Mouse (Mus musculus) hindbrain, embryonic 15.5 days (tissue): Measurements from ENCODE around the gene Gm5580. TPM values are rescaled to one million over a fixed set of nuclear protein-coding genes. Genes with fewer than 3 reads are reported as not detected.
"Not testable (repeated sequence)": the region's sequence is repeated elsewhere in the genome, so short reads cannot be mapped to it uniquely, and the experiment has no call there.

Experiments
- ATAC-seq: fragments of 200-750 bp; cut with Nextera tagmentation; 2 replicates; pipeline ENCODE4 v1.8.0; 2017; ENCODE audit warnings: low read depth, moderate number of reproducible peaks, moderate TSS enrichment; ENCODE audit not compliant: low FRiP score
- H3K27ac ChIP-seq: fragments of 300-500 bp; sonication (generic); replicated peaks from 2 replicates; pipeline ENCODE4 v1.5.1; 2015; ENCODE audit warnings: mild to moderate bottlenecking, inconsistent platforms
- H3K27me3 ChIP-seq: fragments of 300-500 bp; sonication (generic); 2 replicates; pipeline ENCODE4 v1.6.1; 2015; ENCODE audit warnings: control low read depth, inconsistent platforms
- H3K36me3 ChIP-seq: fragments of 300-500 bp; sonication (generic); 2 replicates; pipeline ENCODE4 v1.6.1; 2015; ENCODE audit warnings: control low read depth, inconsistent platforms
- H3K4me1 ChIP-seq: fragments of 300-500 bp; sonication (generic); replicated peaks from 2 replicates; pipeline ENCODE4 v1.6.1; 2015; ENCODE audit warnings: control low read depth, inconsistent platforms
- H3K4me2 ChIP-seq: fragments of 300-500 bp; sonication (generic); 2 replicates; pipeline ENCODE4 v1.6.1; 2015; ENCODE audit warnings: moderate library complexity, mild to moderate bottlenecking, inconsistent platforms
- H3K4me3 ChIP-seq: fragments of 300-500 bp; sonication (generic); 2 replicates; pipeline ENCODE4 v1.5.1; 2015; ENCODE audit warnings: mild to moderate bottlenecking, inconsistent platforms
- H3K9ac ChIP-seq: fragments of 300-500 bp; sonication (generic); 2 replicates; pipeline ENCODE4 v1.6.1; 2015; ENCODE audit warnings: inconsistent platforms
- H3K9me3 ChIP-seq: fragments of 300-500 bp; sonication (generic); 2 replicates; pipeline ENCODE4 v1.6.1; 2016; ENCODE audit warnings: control low read depth, inconsistent platforms
- WGBS: fragments of 180-500 bp; shearing (Covaris S2); methylation state at CpG from one replicate; pipeline ENCODE4 v1.1.7; 2015; 5-methylcytosine and 5-hydroxymethylcytosine counted together
- polyA plus RNA-seq: library from polyadenylated mRNA; unstranded; fragments of >200 nt; fragmentation: Nextera tagmentation; extraction: Ambion mirVana; gene quantifications from 2 replicates; pipeline ENCODE4 v1.2.1, GENCODE M21; 2015

Gene Gm5580
- 0.39 and 0.43 TPM in 2 replicates for polyA plus RNA-seq

DNA sequence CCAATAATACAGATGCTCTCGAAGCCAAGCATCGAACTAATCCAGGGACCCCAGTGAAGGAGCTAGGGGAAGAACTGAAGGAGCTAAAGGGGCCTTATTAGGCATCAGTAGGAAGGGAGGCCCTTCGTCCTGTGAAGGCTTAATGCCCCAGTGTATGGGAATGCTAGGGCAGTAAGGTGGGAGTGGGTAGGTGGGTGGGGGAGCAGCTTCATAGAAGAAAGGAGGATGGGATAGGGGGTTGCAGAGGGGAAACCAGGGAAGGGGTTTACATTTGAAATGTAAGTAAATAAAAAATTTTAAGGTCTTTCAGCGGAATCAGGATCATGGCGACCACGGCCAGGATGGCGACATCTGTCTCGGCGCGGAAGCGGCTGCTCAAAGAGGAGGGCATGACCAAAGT, at the start of gene Gm5580:
Gene Gm5580 (plus strand): TSS at position 301 of the 400 bp plus-strand sequence.
- ATAC-seq, H3K36me3 ChIP-seq, H3K4me3 ChIP-seq, H3K27ac ChIP-seq, H3K9me3 ChIP-seq, H3K4me1 ChIP-seq, H3K9ac ChIP-seq, H3K27me3 ChIP-seq, H3K4me2 ChIP-seq: not testable (repeated sequence)
- 97% methylated on average over 11 of the region's 11 CpGs for WGBS

DNA sequence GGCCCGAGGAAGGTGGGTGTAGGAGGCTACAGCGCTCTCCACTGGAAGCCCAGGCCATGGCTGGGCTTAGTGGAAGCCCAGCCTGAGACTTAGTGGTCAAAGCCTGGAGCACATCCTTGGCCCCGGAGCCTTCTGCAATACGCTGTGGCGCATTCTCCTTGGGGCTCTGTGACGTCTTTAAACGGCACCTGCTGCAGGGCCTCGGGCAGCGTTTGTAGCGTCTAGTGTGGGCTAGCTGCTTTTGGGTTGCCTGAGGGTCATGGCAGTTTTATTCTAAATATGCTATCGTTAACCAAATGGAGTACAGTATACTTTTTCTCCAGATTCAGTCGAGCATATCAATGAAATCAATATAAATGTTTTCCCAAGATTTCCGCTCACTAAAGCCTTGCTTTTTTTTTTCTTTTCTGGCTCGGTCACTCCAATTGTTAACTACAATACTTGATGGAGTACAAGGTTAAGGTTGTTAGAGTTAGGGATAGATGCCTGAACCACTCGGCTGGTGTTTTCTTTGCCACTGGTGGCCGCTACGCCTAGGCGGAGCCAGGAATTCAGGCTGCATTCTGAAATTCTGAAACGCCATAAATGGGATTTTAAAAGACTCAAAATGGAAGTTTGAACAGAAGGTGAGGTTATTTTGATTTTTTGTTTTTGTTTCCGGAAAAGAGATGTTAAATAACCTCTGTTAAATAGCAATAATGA, 44.5 kb upstream of the Gm5580 start, which contains the start of gene Olfr212:
Gene Olfr212 (plus strand): TSS at position 215 of the 702 bp plus-strand sequence.
- H3K36me3 ChIP-seq, H3K27me3 ChIP-seq, H3K4me1 ChIP-seq, H3K4me2 ChIP-seq, H3K27ac ChIP-seq, H3K4me3 ChIP-seq, H3K9me3 ChIP-seq, ATAC-seq, H3K9ac ChIP-seq: not testable (repeated sequence)
- WGBS = 92% methylated on average over 20 of the region's 20 CpGs

DNA sequence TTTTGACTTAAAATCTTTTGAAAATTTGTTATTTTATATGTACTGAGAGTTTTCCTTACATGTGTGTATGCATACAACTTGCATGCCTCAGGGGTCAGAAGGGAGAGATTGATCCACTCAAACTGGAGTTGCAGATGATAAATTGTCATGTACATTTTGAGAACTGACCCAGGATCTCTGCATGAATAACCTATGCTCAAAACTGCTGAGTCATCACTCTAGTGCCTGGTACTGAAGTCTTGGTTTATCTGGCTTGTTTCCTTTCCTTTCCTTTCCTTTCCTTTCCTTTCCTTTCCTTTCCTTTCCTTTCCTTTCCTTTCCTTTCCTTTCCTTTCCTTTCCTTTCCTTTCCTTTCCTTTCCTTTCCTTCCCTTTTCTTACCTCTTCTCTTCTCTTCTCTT, 36.1 kb upstream of the Gm5580 start:
- H3K9me3 ChIP-seq = no peaks in the 10 kb centered on the region
- no peak overlapping the region for H3K27ac ChIP-seq
- no peak overlapping the region for H3K9ac ChIP-seq
- no peaks in the 10 kb centered on the region for H3K36me3 ChIP-seq
- H3K4me1 ChIP-seq = no peaks in the 10 kb centered on the region
- no peak overlapping the region for H3K4me3 ChIP-seq
- no peak for ATAC-seq
- H3K27me3 ChIP-seq = no peaks in the 10 kb centered on the region
- no peak overlapping the region for H3K4me2 ChIP-seq

DNA sequence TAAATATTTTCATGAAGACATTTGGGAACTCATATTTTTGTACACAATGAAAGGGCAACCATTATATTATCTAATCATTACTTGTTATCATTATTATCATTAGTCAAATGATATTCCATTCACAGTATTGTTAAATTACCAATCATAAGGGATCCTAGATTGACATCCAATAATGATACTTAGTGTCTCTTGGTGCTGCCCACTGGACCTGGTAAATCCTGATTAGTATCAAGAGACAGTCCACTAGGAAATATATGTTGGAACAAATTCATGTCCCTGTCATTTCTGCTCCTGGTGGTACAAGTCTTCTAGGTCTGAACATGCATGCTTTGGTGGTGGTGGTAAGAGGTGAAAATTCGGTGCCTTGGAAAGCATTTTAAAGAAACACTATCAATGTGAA, 12.8 kb upstream of the Gm5580 start, which contains the start of gene Olfr213:
Gene Olfr213 (plus strand): TSS at position 301 of the 400 bp plus-strand sequence.
- H3K27ac ChIP-seq = no peak within 1 kb of the TSS
- H3K9ac ChIP-seq = no peak within 1 kb of the TSS
- no peak within 1 kb of the TSS for H3K4me2 ChIP-seq
- no peaks in the 10 kb centered on the region for H3K9me3 ChIP-seq
- no peak for ATAC-seq
- no peak within 1 kb of the TSS for H3K4me3 ChIP-seq
- no peaks in the 10 kb centered on the region for H3K36me3 ChIP-seq
- H3K4me1 ChIP-seq = no peaks in the 10 kb centered on the region
- 92% methylated on average over 1 of the region's 1 CpGs for WGBS
- H3K27me3 ChIP-seq = no peaks in the 10 kb centered on the region

DNA sequence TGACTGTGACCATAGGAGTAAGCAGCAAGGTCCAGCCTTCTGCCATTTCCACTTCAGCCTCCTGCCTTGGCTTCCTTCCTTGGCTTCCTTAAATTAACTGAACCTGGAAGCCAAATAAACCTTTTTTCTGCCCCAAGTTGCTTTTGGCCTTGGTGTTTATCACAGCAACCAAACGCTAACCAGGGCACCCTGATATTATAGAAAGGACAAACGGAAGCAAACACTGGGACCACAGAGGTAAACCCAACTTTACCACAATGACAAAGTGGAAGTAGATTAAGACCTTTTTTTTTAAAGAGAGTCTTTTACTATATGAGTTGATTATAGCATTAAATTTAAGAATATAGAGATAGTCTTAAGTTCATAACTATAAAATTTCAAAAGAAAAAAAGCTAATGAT, 8.4 kb upstream of the Gm5580 start:
- Histone ChIP-seq H3K9me3 (no peaks in the 10 kb centered on the region), H3K27ac (no peak overlapping the region), H3K4me3 (no peak overlapping the region), H3K27me3 (no peaks in the 10 kb centered on the region), H3K9ac (no peak overlapping the region), H3K4me1 (no peaks in the 10 kb centered on the region), H3K36me3 (no peaks in the 10 kb centered on the region), H3K4me2 (no peak overlapping the region)
- no peak for ATAC-seq
- 95% methylated on average over 2 of the region's 2 CpGs for WGBS

DNA sequence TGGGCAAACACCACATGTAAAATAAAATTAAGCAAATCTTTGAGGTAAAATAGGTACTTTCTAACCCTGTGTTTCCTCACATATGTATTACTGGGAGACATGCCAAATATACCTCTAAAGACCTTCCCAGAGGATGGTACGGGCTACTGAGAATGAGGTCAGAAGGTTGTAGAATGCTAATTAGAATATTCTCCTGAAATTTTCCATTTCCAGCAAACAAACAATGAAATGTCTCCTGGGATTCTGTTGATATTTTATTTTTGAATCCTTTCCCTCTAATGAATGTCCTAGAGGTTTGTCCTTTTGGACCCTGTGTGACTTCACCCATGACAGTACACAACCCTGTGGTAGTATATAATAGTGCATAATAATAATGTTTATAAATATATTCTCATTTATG, 3.0 kb downstream of the Gm5580 start, which contains the start of gene Olfr214:
Gene Olfr214 (plus strand): TSS at position 301 of the 400 bp plus-strand sequence.
- no peaks in the 10 kb centered on the region for H3K36me3 ChIP-seq
- H3K9ac ChIP-seq = no peak within 1 kb of the TSS
- ATAC-seq = no peak
- no peaks in the 10 kb centered on the region for H3K4me1 ChIP-seq
- H3K4me2 ChIP-seq = no peak within 1 kb of the TSS
- H3K27me3 ChIP-seq = no peaks in the 10 kb centered on the region
- H3K27ac ChIP-seq = no peak within 1 kb of the TSS
- H3K9me3 ChIP-seq = no peaks in the 10 kb centered on the region
- WGBS = 63% methylated on average over 1 of the region's 1 CpGs
- no peak within 1 kb of the TSS for H3K4me3 ChIP-seq

DNA sequence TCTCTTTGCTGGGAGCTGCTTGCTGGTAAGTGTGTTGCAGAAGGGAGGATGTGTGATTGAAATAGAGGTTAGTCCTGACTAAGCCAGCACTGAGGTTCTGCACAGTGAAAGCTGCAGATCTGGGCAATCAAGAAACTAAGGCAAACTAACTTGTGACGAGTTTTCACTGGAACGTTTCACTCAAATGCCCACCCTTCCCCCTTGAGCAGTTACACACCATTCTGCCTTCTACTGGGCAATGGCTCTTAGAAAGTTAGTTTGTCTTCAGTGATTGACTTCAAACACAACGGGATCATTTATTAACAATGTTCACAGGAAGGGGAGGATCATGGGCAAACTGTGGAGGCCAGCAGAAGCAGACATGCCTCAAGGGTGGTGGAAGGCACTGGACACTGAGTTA, 4.0 kb downstream of the Gm5580 start:
- Histone ChIP-seq H3K4me2 (no peak overlapping the region), H3K4me3 (no peak overlapping the region), H3K27ac (no peak overlapping the region), H3K27me3 (no peaks in the 10 kb centered on the region), H3K9me3 (no peaks in the 10 kb centered on the region), H3K4me1 (no peaks in the 10 kb centered on the region), H3K36me3 (no peaks in the 10 kb centered on the region), H3K9ac (no peak overlapping the region)
- no peak for ATAC-seq
- WGBS = 75% methylated on average over 3 of the region's 3 CpGs

DNA sequence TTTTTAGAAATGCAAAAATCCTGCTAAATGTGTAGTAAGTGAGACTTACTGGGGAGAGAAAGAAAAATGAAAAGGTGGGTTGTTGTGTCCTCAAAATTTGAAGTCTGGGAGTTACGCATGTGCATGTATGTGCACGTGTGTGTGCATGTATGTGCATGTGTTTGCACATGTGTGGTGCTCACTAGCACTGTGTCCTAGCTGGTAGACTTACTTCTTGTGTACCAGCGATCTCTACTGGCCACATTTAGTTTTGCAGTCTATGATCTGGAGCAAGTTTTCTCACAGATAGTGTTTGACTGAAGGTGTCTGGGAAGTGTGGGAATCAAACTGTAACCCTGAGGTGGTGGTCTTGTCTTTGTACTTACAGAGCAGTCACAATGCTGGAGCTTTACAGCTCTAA, 18.9 kb downstream of the Gm5580 start:
- 25% methylated on average over 3 of the region's 3 CpGs for WGBS

DNA sequence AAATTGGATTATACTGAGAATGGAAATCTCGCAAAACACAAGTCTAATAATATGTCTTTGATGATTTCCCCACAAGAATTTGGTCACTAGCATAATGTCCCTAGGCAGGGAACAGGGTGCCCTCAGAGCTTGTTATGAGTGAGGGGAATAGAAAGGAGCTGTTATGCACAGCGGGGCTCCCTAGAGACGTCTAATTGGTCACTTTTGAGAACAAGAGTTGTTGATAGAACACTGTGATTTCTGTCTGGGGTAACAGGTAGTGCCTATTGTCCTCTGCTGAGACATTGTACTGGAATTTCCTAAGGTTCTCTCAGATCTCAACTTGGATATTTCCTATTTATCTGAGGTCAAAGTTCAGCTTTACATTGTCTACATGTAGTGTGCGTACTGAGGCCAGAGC, 33.2 kb downstream of the Gm5580 start, which contains the start of gene Olfr215:
Gene Olfr215 (minus strand): TSS at position 101 of the 400 bp plus-strand sequence.
- ATAC-seq = no peak
- H3K27ac ChIP-seq = no peak within 1 kb of the TSS
- H3K4me1 ChIP-seq = no peaks in the 10 kb centered on the region
- no peaks in the 10 kb centered on the region for H3K27me3 ChIP-seq
- H3K9ac ChIP-seq = no peak within 1 kb of the TSS
- no peak within 1 kb of the TSS for H3K4me3 ChIP-seq
- H3K9me3 ChIP-seq = no peaks in the 10 kb centered on the region
- 65% methylated on average over 4 of the region's 4 CpGs for WGBS
- no peaks in the 10 kb centered on the region for H3K36me3 ChIP-seq
- H3K4me2 ChIP-seq = no peak within 1 kb of the TSS

More for the DNA sequence above, 18.9 kb downstream of the Gm5580 start:
- H3K4me3 ChIP-seq = no peak overlapping the region
- ATAC-seq = no peak
- no peak overlapping the region for H3K4me2 ChIP-seq
- no peak overlapping the region for H3K9ac ChIP-seq
- H3K36me3 ChIP-seq = no peaks in the 10 kb centered on the region
- no peaks in the 10 kb centered on the region for H3K27me3 ChIP-seq
- no peaks in the 10 kb centered on the region for H3K9me3 ChIP-seq
- no peak overlapping the region for H3K27ac ChIP-seq
- no peaks in the 10 kb centered on the region for H3K4me1 ChIP-seq

DNA sequence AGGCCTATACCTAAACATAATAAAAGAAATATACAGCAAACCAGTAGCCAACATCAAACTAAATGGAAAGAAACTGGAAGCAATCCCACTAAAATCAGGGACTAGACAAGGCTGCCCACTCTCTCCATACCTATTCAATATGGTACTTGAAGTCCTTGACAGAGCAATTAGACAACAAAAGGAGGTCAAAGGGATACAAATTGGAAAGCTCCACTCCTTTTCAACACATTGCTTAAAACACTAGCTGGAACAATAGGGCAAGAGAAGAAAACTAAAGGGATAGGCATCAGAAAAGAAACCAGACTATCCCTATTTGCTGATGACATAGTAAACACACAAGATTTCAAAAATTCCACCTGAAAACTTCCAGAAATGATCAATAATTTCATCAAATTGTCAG, 50.0 kb downstream of the Gm5580 start:
- H3K9me3 ChIP-seq, H3K36me3 ChIP-seq, H3K4me3 ChIP-seq, H3K27ac ChIP-seq, ATAC-seq, H3K27me3 ChIP-seq, H3K4me1 ChIP-seq, H3K4me2 ChIP-seq, H3K9ac ChIP-seq: not testable (repeated sequence)
